Mouse (Mus musculus): Measurements from ENCODE around the gene Dna2. TPM values are rescaled to one million over a fixed set of nuclear protein-coding genes. Genes with fewer than 3 reads are reported as not detected.
"Not testable (repeated sequence)": the region's sequence is repeated elsewhere in the genome, so short reads cannot be mapped to it uniquely, and the experiment has no call there.

Gene Dna2
- 1.0 and 1.5 TPM in 2 replicates for polyA plus RNA-seq (2012; ENCODE audit: insufficient read depth, low replicate concordance)

DNA sequence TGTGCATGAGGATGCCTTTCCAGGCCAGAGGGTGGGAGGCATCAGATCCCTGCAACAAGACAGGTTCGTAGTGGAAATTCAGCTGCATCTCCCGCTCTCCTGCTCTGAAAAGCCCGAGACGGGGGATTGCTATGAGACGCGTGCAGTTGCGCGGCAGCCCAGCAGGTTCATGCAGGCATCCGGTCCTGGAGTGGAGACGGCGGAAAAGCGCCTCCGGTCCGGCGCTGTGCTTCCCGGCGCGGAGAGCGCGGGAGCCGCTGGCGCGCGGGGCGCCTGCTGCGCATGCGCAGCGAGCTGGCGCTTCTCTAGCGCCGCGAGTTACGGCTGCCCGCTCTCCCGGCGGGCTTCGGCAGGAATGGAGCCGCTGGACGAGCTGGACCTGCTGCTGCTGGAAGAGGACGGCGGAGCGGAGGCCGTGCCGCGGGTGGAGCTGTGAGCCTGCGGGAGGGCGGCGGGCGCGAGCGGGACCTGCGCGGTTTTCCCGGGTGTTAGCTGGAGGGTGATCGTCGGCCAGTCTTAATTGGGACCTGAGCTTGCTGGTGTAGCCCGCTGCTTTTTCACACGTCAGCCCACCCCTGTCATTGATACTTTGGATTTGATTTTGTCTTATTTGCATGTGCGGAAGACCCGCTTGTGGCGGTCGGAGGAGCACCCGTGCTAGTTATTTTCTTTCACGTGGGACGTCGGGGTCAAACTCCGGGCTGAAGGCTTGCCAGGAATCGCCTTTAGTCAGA lies at the start of gene Dna2:
Dna2 (plus strand) TSS at position 289 of the 734 bp plus-strand sequence.
- H3K36me3 ChIP-seq (replicated peaks; ENCODE audit: low read length) = peaks cover 60% of the 10 kb centered on the region

GRCm38 (mm10) chr10:62897437-62897836 lies 49.4 kb upstream of the Dna2 start:
- no peak for TF ChIP-seq GATA1 (IDR thresholded peaks at IDR 0.05; ENCODE audit: borderline replicate concordance, low read length)
- no peak for TF ChIP-seq FLI1 (IDR thresholded peaks at IDR 0.05; ENCODE audit: low read length)
- no peaks in the 10 kb centered on the region for H3K36me3 ChIP-seq (replicated peaks; ENCODE audit: low read length)
- peaks cover 15% of the 10 kb centered on the region for H3K4me1 ChIP-seq
- H3K4me3 ChIP-seq (replicated peaks) = no peak overlapping the region
- H3K27me3 ChIP-seq (replicated peaks) = peaks cover 4% of the 10 kb centered on the region
- H3K9me3 ChIP-seq = no peaks in the 10 kb centered on the region

More for the DNA sequence above, at the start of gene Dna2:
- no peaks in the 10 kb centered on the region for H3K27me3 ChIP-seq (replicated peaks)
- no peak for TF ChIP-seq GATA1 (IDR thresholded peaks at IDR 0.05; ENCODE audit: borderline replicate concordance, low read length)
- no peak for TF ChIP-seq FLI1 (IDR thresholded peaks at IDR 0.05; ENCODE audit: low read length)
- H3K9me3 ChIP-seq = no peaks in the 10 kb centered on the region
- peaks cover 34% of the 10 kb centered on the region for H3K4me1 ChIP-seq
- H3K4me3 ChIP-seq (replicated peaks) = peak within 1 kb of the TSS; percentile 95

- Histone ChIP-seq H3K4me3 (replicated peaks) (no peak overlapping the region), H3K9me3 (no peaks in the 10 kb centered on the region), H3K36me3 (replicated peaks; ENCODE audit: low read length) (no peaks in the 10 kb centered on the region), H3K4me1 (peaks cover 15% of the 10 kb centered on the region), H3K27me3 (replicated peaks) (peaks cover 10% of the 10 kb centered on the region)
- TF ChIP-seq GATA1 (IDR thresholded peaks at IDR 0.05; ENCODE audit: borderline replicate concordance, low read length) (no peak), FLI1 (IDR thresholded peaks at IDR 0.05; ENCODE audit: low read length) (no peak)
Measured at GRCm38 (mm10) chr10:62898061-62898460, 48.8 kb upstream of the Dna2 start.

GRCm38 (mm10) chr10:62900144-62900543 lies 46.7 kb upstream of the Dna2 start:
- TF ChIP-seq FLI1 (IDR thresholded peaks at IDR 0.05; ENCODE audit: low read length) = no peak
- no peak for TF ChIP-seq GATA1 (IDR thresholded peaks at IDR 0.05; ENCODE audit: borderline replicate concordance, low read length)
- no peaks in the 10 kb centered on the region for H3K36me3 ChIP-seq (replicated peaks; ENCODE audit: low read length)
- H3K4me3 ChIP-seq (replicated peaks) = no peak overlapping the region
- no peaks in the 10 kb centered on the region for H3K9me3 ChIP-seq
- H3K4me1 ChIP-seq = peaks cover 14% of the 10 kb centered on the region
- peaks cover 15% of the 10 kb centered on the region for H3K27me3 ChIP-seq (replicated peaks)

DNA sequence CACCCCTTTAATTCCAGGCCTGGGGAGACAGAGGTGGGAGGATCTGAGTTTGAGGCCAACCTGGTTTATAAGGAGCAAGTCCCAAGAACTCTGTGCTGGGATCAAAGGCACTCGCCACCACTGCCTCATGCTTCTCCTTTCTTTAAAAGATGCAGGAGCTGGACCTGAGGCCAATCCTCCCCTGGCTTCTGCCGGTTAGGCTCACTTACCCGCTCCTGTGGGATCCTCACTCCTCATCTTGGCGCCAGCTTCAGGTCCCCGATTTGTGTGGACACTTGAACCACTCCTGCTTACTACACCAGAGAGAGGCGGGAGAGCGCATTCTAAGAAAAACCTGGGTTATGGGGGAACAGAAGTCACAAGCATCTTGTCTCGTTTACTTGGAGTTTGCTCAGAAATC lies 45.0 kb upstream of the Dna2 start:
- H3K4me3 ChIP-seq (replicated peaks) = no peak overlapping the region
- TF ChIP-seq FLI1 (IDR thresholded peaks at IDR 0.05; ENCODE audit: low read length) = no peak
- no peak for TF ChIP-seq GATA1 (IDR thresholded peaks at IDR 0.05; ENCODE audit: borderline replicate concordance, low read length)
- H3K36me3 ChIP-seq (replicated peaks; ENCODE audit: low read length) = no peaks in the 10 kb centered on the region
- peaks cover 17% of the 10 kb centered on the region for H3K27me3 ChIP-seq (replicated peaks)
- H3K9me3 ChIP-seq = no peaks in the 10 kb centered on the region
- peaks cover 9% of the 10 kb centered on the region for H3K4me1 ChIP-seq

GRCm38 (mm10) chr10:62902829-62903228 lies 44.0 kb upstream of the Dna2 start:
- H3K4me1 ChIP-seq = peaks cover 9% of the 10 kb centered on the region
- TF ChIP-seq FLI1 (IDR thresholded peaks at IDR 0.05; ENCODE audit: low read length) (no peak), GATA1 (IDR thresholded peaks at IDR 0.05; ENCODE audit: borderline replicate concordance, low read length) (no peak)
- H3K27me3 ChIP-seq (replicated peaks) = peaks cover 20% of the 10 kb centered on the region
- no peaks in the 10 kb centered on the region for H3K36me3 ChIP-seq (replicated peaks; ENCODE audit: low read length)
- H3K4me3 ChIP-seq (replicated peaks) = no peak overlapping the region
- H3K9me3 ChIP-seq = peaks cover 6% of the 10 kb centered on the region

DNA sequence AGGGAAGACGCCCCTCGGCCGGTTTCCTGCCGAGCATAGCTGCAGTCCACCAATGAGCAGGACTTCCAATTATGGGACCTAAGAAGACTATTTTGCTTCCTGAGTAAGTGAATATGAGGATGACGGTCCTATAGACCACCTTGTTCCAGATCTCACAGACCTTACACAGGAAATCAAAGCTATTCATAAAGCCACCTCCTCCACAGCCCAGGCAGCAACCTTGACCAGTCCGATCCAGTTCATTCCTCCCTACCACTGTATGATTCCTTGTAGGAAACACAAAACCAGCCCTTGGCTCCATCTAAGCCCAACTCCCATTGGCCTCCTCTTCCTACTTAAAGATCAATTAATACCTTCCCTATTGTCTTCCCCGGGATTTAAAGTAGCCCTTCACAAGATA lies 40.5 kb upstream of the Dna2 start:
- TF ChIP-seq FLI1 (IDR thresholded peaks at IDR 0.05; ENCODE audit: low read length) = no peak
- no peak for TF ChIP-seq GATA1 (IDR thresholded peaks at IDR 0.05; ENCODE audit: borderline replicate concordance, low read length)
- Histone ChIP-seq H3K4me1 (peaks cover 14% of the 10 kb centered on the region), H3K9me3 (peaks cover 6% of the 10 kb centered on the region), H3K36me3 (replicated peaks; ENCODE audit: low read length) (no peaks in the 10 kb centered on the region), H3K27me3 (replicated peaks) (peaks cover 22% of the 10 kb centered on the region), H3K4me3 (replicated peaks) (no peak overlapping the region)

DNA sequence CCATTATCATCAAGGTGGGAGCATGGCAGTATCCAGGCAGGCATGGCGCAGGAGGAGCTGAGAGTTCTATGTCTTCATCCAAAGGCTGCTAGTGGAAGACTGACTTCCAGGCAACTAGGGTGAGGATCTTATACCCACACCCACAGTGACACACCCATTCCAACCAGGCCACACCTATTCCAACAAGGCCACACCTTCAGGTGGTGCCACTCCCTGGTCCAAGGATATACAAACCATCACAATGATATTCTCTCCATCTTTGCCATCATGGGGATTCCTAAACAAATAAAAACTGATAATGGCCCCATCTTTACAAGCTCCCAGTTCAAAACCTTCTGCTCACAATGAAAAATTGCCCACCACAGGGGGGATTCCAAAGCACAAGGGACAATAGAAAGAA lies 37.9 kb upstream of the Dna2 start, which contains the start of gene Tet1:
Tet1 (minus strand) TSS at position 101 of the 400 bp plus-strand sequence.
- H3K36me3 ChIP-seq (replicated peaks; ENCODE audit: low read length); H3K4me3 ChIP-seq (replicated peaks): not testable (repeated sequence)
- peaks cover 14% of the 10 kb centered on the region for H3K4me1 ChIP-seq
- peaks cover 12% of the 10 kb centered on the region for H3K9me3 ChIP-seq
- H3K27me3 ChIP-seq (replicated peaks) = peaks cover 14% of the 10 kb centered on the region

DNA sequence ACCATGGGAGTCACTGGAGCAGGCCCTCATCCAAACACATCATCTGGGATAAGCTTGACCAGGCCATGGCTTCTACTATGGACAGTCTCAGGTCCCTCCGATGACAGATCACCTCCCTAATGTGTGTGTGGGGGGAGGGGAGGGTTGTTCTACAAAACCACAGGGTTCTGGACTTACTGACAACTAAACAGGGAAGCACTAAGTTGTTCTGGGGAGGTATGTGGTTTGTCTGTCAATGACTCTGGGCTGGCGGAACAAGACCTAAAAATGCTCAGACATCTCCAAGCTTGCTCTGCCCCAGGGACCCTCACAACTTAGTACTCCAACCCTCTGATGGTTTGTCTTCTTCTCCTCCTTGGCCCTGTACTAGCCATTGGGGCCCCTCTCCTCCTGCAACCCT lies 35.7 kb upstream of the Dna2 start:
- H3K4me3 ChIP-seq (replicated peaks) = no peak overlapping the region
- H3K36me3 ChIP-seq (replicated peaks; ENCODE audit: low read length) = no peaks in the 10 kb centered on the region
- peaks cover 12% of the 10 kb centered on the region for H3K9me3 ChIP-seq
- H3K27me3 ChIP-seq (replicated peaks) = peaks cover 12% of the 10 kb centered on the region
- H3K4me1 ChIP-seq = peaks cover 14% of the 10 kb centered on the region
- TF ChIP-seq GATA1 (IDR thresholded peaks at IDR 0.05; ENCODE audit: borderline replicate concordance, low read length) (no peak), FLI1 (IDR thresholded peaks at IDR 0.05; ENCODE audit: low read length) (no peak)

GRCm38 (mm10) chr10:62918985-62919384 lies 27.8 kb upstream of the Dna2 start:
- no peaks in the 10 kb centered on the region for H3K9me3 ChIP-seq
- TF ChIP-seq GATA1 (IDR thresholded peaks at IDR 0.05; ENCODE audit: borderline replicate concordance, low read length) (no peak), FLI1 (IDR thresholded peaks at IDR 0.05; ENCODE audit: low read length) (no peak)
- H3K4me3 ChIP-seq (replicated peaks) = peak overlapping the region; percentile 18
- peaks cover 26% of the 10 kb centered on the region for H3K4me1 ChIP-seq
- peaks cover 3% of the 10 kb centered on the region for H3K27me3 ChIP-seq (replicated peaks)
- H3K36me3 ChIP-seq (replicated peaks; ENCODE audit: low read length) = peaks cover 6% of the 10 kb centered on the region
